Mouse (Mus musculus) ES-Bruce4 (cell line): ENCODE results near the gene Daam1. TPM values are rescaled to one million over a fixed set of nuclear protein-coding genes. Genes with fewer than 3 reads are reported as not detected.

ENCODE experiments used
- H3K27ac ChIP-seq: 2 replicates; pipeline ENCODE4 v1.5.1; 2012; ENCODE audit warnings: low read length, inconsistent platforms; ENCODE audit not compliant: insufficient read depth
- H3K27me3 ChIP-seq: 2 replicates; pipeline ENCODE4 v1.6.1; 2012; ENCODE audit warnings: mild to moderate bottlenecking, low read length, inconsistent platforms; ENCODE audit not compliant: control insufficient read depth, poor library complexity, insufficient read depth, severe bottlenecking
- H3K36me3 ChIP-seq: 2 replicates; pipeline ENCODE4 v1.6.1; 2012; ENCODE audit warnings: inconsistent platforms, mild to moderate bottlenecking, low read length, moderate library complexity; ENCODE audit not compliant: control insufficient read depth, poor library complexity, insufficient read depth, severe bottlenecking
- H3K4me1 ChIP-seq: one replicate; pipeline ENCODE4 v1.8.1; 2011; ENCODE audit warnings: low read length; ENCODE audit not compliant: control insufficient read depth, insufficient read depth
- H3K4me3 ChIP-seq: 2 replicates; pipeline ENCODE4 v1.5.1; 2011; ENCODE audit warnings: low read depth, mild to moderate bottlenecking, low read length
- H3K9ac ChIP-seq: 2 replicates; pipeline ENCODE4 v1.6.1; 2012; ENCODE audit warnings: low read depth, mild to moderate bottlenecking, inconsistent platforms; ENCODE audit not compliant: poor library complexity, severe bottlenecking
- H3K9me3 ChIP-seq: replicated peaks from 2 replicates; pipeline ENCODE4 v1.6.1; 2012; ENCODE audit warnings: mild to moderate bottlenecking, low read length, inconsistent platforms; ENCODE audit not compliant: control insufficient read depth, poor library complexity, insufficient read depth, severe bottlenecking
- CTCF ChIP-seq: IDR thresholded peaks from one replicate; pipeline ENCODE4 v1.8.1; 2011; ENCODE audit warnings: low read depth, low read length
- EP300 ChIP-seq: IDR thresholded peaks from 2 replicates; pipeline ENCODE4 v1.6.1; 2011; ENCODE audit warnings: low read depth, low read length; ENCODE audit not compliant: insufficient read depth
- POLR2A ChIP-seq: IDR thresholded peaks from one replicate; pipeline ENCODE4 v1.8.1; 2011; ENCODE audit warnings: low read length; ENCODE audit not compliant: insufficient read depth
- polyA plus RNA-seq: library from polyadenylated mRNA; stranded (reverse); fragments of >200 nt; gene quantifications from 2 replicates; pipeline ENCODE4 v1.2.4, GENCODE M21; 2011; ENCODE audit warnings: low read depth; ENCODE audit not compliant: missing spikeins, insufficient read depth, insufficient read length

Gene Daam1
- polyA plus RNA-seq, 1 experiment = 33.0 TPM

DNA sequence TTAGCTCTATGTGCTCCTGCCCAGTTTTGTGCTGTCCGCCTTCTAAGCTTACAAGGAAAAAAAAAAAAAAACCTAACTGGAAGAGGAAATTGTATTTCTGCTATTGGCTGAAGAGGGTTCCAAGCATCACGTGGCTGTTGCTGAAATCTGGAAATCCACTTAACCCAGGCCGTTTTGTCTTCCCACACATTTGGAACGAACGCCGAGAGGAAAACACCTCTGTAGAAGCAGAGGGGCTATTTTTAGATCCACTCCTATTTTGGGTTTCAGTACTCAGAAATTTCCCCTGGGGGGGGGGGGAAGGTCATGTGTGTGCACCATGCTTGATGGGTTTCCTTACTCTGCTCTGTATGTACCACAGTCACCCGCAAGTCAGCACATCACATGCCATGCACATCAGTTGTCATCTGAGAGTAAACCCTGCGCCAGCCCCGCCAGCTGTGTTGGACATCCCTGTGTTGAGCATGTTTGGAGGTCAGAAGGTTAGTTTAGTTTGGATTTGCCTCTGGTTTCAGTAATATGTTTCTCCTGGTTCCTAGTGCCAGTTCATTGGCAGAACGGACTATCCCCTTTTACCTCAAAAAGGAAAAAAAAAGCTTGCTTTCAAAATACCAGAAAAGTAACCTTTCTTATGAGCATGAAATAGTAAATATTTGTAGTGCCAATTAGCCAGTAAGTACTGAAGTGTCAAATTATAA lies 33.1 kb downstream of the Daam1 start:
- Histone ChIP-seq H3K4me3 (no peak overlapping the region), H3K27me3 (no peaks in the 10 kb centered on the region), H3K4me1 (peaks cover 2% of the 10 kb centered on the region), H3K27ac (no peak overlapping the region), H3K36me3 (no peaks in the 10 kb centered on the region), H3K9ac (no peak overlapping the region), H3K9me3 (no peaks in the 10 kb centered on the region)
- no peak for TF ChIP-seq EP300
- TF ChIP-seq CTCF = no peak
- no peak for TF ChIP-seq POLR2A

DNA sequence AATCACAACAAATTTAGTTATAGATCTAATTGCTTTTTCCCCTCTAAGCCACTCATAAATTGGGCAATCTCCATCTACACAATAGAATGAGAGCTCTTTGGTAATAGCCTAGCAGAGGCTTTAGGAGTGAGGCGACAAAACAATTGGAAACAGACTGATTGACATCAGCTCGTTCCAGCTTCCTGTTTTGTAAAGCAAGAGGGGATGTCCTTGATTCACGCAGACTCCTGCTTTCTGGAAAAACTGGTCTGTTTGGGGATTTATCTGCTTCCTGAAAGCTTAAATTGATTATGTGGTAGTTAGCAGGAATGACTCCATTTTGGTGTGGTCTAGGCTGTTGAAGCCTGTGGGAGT lies 33.6 kb downstream of the Daam1 start:
- TF ChIP-seq EP300 (no peak), POLR2A (no peak), CTCF (no peak)
- Histone ChIP-seq H3K36me3 (no peaks in the 10 kb centered on the region), H3K27me3 (no peaks in the 10 kb centered on the region), H3K27ac (no peak overlapping the region), H3K4me3 (no peak overlapping the region), H3K4me1 (peaks cover 2% of the 10 kb centered on the region), H3K9me3 (no peaks in the 10 kb centered on the region), H3K9ac (no peak overlapping the region)

DNA sequence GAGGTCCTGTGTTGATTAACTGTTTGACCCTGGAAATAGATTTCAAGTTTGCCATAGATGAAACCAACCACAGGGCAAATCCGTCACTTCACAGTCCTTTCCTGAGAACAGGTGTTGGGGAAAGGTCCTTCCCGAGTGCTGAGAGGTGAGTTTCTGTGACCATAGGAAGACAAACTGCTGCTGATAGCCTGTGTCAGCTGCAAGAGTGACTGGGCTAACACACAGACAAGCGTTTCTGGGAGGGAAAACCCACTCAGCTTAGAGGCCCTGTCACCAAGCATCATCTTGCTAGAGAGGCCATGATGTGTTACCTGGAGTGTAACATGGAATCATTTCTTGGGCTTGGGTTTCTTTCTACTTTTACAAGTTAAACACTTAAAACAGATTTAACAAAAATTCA lies 35.1 kb downstream of the Daam1 start:
- Histone ChIP-seq H3K27me3 (no peaks in the 10 kb centered on the region), H3K36me3 (no peaks in the 10 kb centered on the region), H3K27ac (no peak overlapping the region), H3K4me1 (peaks cover 2% of the 10 kb centered on the region), H3K9ac (no peak overlapping the region), H3K9me3 (no peaks in the 10 kb centered on the region), H3K4me3 (no peak overlapping the region)
- no peak for TF ChIP-seq POLR2A
- TF ChIP-seq EP300 = no peak
- TF ChIP-seq CTCF = no peak

DNA sequence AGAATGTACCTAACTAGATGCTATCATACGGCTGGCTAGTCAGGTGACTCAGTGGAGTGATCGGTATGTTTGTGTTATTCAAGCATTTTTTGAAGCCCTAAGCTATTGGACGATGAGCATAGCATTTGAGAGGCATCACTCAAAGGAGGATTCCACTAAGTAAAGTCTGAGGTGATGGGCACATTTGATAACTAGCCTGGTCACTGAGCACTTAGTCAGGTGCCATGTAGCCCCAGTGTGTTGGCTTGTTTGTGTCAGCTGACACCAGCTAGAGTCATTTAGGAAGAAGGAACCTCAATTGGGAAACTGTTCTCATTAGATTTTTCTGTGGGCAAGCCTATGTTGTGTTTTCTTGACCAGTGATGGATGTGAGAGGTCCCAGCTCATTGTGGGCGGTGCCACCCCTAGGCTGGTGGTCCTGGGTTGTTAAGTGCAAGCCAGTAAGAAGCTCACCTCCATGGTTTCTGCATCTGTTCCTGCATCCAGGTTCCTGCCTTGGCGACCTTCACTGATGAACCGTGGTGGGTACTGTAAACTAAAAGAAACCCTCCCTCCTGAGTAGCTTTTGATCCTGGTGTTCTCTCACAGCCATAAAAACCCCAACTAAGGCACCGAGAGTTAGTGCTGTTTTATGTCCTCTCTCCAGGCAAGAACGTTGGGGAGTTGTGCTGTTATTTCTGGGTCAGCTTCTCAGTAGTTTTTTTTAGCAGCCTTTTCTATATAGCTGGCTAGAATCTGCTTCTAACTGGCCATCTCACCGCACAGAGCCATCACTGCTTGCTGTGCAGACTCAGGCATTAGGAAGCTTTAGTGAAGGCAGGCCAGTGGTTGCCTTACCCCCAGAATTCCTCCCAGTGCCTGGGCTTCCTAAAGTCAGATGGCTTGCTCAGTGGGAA lies 36.7 kb downstream of the Daam1 start:
- Histone ChIP-seq H3K9ac (no peak overlapping the region), H3K9me3 (no peaks in the 10 kb centered on the region), H3K27ac (no peak overlapping the region), H3K36me3 (no peaks in the 10 kb centered on the region), H3K4me3 (no peak overlapping the region), H3K4me1 (peaks cover 3% of the 10 kb centered on the region), H3K27me3 (no peaks in the 10 kb centered on the region)
- TF ChIP-seq CTCF (no peak), POLR2A (no peak), EP300 (no peak)

DNA sequence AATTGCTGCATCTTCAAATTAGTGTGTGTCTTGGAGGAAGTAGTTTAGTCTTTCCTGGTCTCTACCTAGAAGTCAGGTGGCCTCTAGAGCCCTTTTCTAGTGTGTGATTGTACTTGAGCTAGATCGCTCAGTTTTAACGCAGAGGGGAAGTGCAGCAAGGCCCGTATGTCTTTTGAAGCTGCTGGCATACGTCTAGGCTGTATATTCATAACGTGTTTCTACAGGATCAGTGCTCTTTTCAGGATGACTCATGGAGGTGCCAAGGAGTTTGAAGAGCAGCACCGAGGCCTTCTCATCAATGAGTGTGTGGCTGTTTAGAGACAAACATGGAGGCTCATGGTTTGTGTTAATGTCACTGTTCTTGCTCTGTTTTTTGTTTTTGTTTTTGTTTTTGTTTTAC lies 39.8 kb downstream of the Daam1 start:
- no peaks in the 10 kb centered on the region for H3K9me3 ChIP-seq
- no peak overlapping the region for H3K4me3 ChIP-seq

DNA sequence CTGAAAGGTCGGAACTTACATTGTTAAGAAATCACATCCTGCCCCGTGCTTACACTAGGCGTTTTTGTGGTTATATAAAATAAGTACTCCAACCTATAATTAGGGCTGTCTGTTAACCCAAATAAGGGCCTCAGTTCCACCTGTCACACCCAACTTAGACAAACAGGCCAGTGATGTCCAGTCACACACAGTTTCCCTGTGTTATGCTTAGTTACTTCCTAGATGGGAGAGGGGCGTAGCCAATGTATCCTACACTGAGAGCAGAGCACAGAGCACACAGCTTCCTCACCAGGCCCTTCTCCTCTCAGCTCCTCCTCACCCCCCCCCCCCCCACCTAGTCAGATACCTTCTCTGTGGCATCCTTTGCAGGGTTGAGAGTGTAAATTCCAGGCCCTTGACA lies 41.5 kb downstream of the Daam1 start:
- Histone ChIP-seq H3K4me1 (peaks cover 2% of the 10 kb centered on the region), H3K9me3 (no peaks in the 10 kb centered on the region), H3K36me3 (no peaks in the 10 kb centered on the region), H3K4me3 (no peak overlapping the region), H3K9ac (no peak overlapping the region), H3K27ac (no peak overlapping the region), H3K27me3 (no peaks in the 10 kb centered on the region)
- TF ChIP-seq EP300 (no peak), CTCF (no peak), POLR2A (no peak)

More for the DNA sequence above, 39.8 kb downstream of the Daam1 start:
- H3K9ac ChIP-seq = no peak overlapping the region
- H3K36me3 ChIP-seq = no peaks in the 10 kb centered on the region
- H3K4me1 ChIP-seq = peaks cover 2% of the 10 kb centered on the region
- H3K27me3 ChIP-seq = no peaks in the 10 kb centered on the region
- TF ChIP-seq CTCF (no peak), POLR2A (no peak), EP300 (no peak)
- H3K27ac ChIP-seq = no peak overlapping the region
